Mouse (Mus musculus): Measurements from ENCODE around the gene Uri1. TPM values are rescaled to one million over a fixed set of nuclear protein-coding genes. Genes with fewer than 3 reads are reported as not detected.

Uri1 gene
- polyA plus RNA-seq, 1 experiment, result 10.3 TPM

GRCm38 (mm10) chr7:37936459-37936858 lies 86.9 kb downstream of the Uri1 start:
- WGBS, result 96% methylated on average over 8 of the region's 8 CpGs
- no peak for TF ChIP-seq POLR2A (IDR thresholded peaks at IDR 0.05; ENCODE audit: control insufficient read depth, extremely low read depth, insufficient read depth, low read length, poor library complexity)
- no peak for TF ChIP-seq CTCF (IDR thresholded peaks at IDR 0.05; ENCODE audit: borderline replicate concordance, control insufficient read depth, extremely low read depth, insufficient read depth, low read length, poor library complexity)
- no peaks in the 10 kb centered on the region for H3K36me3 ChIP-seq (ENCODE audit: control insufficient read depth, insufficient read depth, low read length)
- H3K27ac ChIP-seq (ENCODE audit: control insufficient read depth, insufficient read depth, low read length), result no peak overlapping the region
- no peaks in the 10 kb centered on the region; the same call in 1 of the 2 replicates for H3K4me1 ChIP-seq (replicated peaks; ENCODE audit: control insufficient read depth, insufficient read depth, low read length)
- no peak overlapping the region for H3K4me3 ChIP-seq (ENCODE audit: control insufficient read depth, insufficient read depth, low read length)
- DNase-seq, result no peak
- no peaks in the 10 kb centered on the region for H3K27me3 ChIP-seq (ENCODE audit: control insufficient read depth, insufficient read depth, low read length)

DNA sequence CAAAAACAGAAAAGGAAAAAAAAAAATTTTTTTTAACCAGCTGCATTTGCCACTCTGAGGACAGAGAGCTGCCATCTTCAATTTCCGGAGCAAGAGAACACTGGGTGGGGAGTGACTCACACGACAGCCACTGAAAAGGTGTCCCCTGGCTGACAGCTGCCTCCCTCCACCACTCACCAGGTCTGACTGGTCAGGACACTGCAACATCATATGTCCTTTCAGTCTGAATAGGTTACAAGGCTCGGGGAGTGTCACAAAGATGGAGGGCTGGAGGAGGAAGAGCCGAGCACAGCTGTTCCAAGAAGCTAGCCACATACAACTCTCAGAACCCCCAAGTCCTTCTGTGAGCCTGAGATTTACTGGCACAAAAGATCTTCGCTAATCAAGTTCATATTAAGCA lies 87.6 kb downstream of the Uri1 start:
- no peaks in the 10 kb centered on the region for H3K36me3 ChIP-seq (ENCODE audit: control insufficient read depth, insufficient read depth, low read length)
- H3K27ac ChIP-seq (ENCODE audit: control insufficient read depth, insufficient read depth, low read length), result no peak overlapping the region
- no peaks in the 10 kb centered on the region for H3K27me3 ChIP-seq (ENCODE audit: control insufficient read depth, insufficient read depth, low read length)
- DNase-seq, result no peak
- H3K4me3 ChIP-seq (ENCODE audit: control insufficient read depth, insufficient read depth, low read length), result no peak overlapping the region
- H3K4me1 ChIP-seq (replicated peaks; ENCODE audit: control insufficient read depth, insufficient read depth, low read length), result no peaks in the 10 kb centered on the region; the same call in 1 of the 2 replicates
- 90% methylated on average over 5 of the region's 5 CpGs for WGBS
- TF ChIP-seq POLR2A (IDR thresholded peaks at IDR 0.05; ENCODE audit: control insufficient read depth, extremely low read depth, insufficient read depth, low read length, poor library complexity), result no peak
- no peak for TF ChIP-seq CTCF (IDR thresholded peaks at IDR 0.05; ENCODE audit: borderline replicate concordance, control insufficient read depth, extremely low read depth, insufficient read depth, low read length, poor library complexity)

- no peaks in the 10 kb centered on the region; the same call in 1 of the 2 replicates for H3K4me1 ChIP-seq (replicated peaks; ENCODE audit: control insufficient read depth, insufficient read depth, low read length)
- peak; percentile 39 for DNase-seq
- no peak overlapping the region for H3K4me3 ChIP-seq (ENCODE audit: control insufficient read depth, insufficient read depth, low read length)
- H3K27me3 ChIP-seq (ENCODE audit: control insufficient read depth, insufficient read depth, low read length), result no peaks in the 10 kb centered on the region
- 69% methylated on average over 5 of the region's 5 CpGs for WGBS
- TF ChIP-seq CTCF (IDR thresholded peaks at IDR 0.05; ENCODE audit: borderline replicate concordance, control insufficient read depth, extremely low read depth, insufficient read depth, low read length, poor library complexity) (no peak), POLR2A (IDR thresholded peaks at IDR 0.05; ENCODE audit: control insufficient read depth, extremely low read depth, insufficient read depth, low read length, poor library complexity) (no peak)
- no peak overlapping the region for H3K27ac ChIP-seq (ENCODE audit: control insufficient read depth, insufficient read depth, low read length)
- no peaks in the 10 kb centered on the region for H3K36me3 ChIP-seq (ENCODE audit: control insufficient read depth, insufficient read depth, low read length)
Measured at GRCm38 (mm10) chr7:37934770-37935182, 88.6 kb downstream of the Uri1 start.

DNA sequence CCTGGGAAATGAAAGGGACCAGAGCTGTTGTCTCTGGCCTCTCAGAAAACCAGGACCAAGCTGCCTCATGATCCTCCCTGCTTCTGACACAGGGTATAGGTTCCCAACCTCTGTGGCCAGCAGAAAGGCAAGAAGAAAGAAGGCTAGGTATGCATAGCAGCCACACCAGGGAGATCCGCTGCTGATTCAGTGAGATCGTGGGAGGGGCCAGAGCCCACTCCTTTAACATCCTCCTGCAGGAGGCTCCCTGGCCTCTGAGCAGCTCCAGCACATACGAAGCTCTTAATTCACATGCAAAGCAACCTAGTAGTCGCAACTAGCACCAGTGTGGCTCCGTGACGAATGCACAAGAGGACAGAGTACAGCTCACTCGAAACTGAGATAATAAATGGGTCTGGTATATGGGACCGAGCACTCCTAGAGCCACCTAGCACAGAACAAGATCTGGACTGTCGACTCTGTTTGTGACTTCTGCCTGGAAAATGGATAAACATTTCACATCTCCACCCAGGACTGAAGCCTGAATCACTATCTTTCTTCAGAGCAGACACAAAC lies 89.5 kb downstream of the Uri1 start:
- no peaks in the 10 kb centered on the region for H3K36me3 ChIP-seq (ENCODE audit: control insufficient read depth, insufficient read depth, low read length)
- H3K27ac ChIP-seq (ENCODE audit: control insufficient read depth, insufficient read depth, low read length), result no peak overlapping the region
- H3K27me3 ChIP-seq (ENCODE audit: control insufficient read depth, insufficient read depth, low read length), result no peaks in the 10 kb centered on the region
- DNase-seq, result no peak
- 93% methylated on average over 9 of the region's 9 CpGs for WGBS
- H3K4me3 ChIP-seq (ENCODE audit: control insufficient read depth, insufficient read depth, low read length), result no peak overlapping the region
- no peaks in the 10 kb centered on the region; the same call in 1 of the 2 replicates for H3K4me1 ChIP-seq (replicated peaks; ENCODE audit: control insufficient read depth, insufficient read depth, low read length)
- TF ChIP-seq POLR2A (IDR thresholded peaks at IDR 0.05; ENCODE audit: control insufficient read depth, extremely low read depth, insufficient read depth, low read length, poor library complexity) (no peak), CTCF (IDR thresholded peaks at IDR 0.05; ENCODE audit: borderline replicate concordance, control insufficient read depth, extremely low read depth, insufficient read depth, low read length, poor library complexity) (no peak)

DNA sequence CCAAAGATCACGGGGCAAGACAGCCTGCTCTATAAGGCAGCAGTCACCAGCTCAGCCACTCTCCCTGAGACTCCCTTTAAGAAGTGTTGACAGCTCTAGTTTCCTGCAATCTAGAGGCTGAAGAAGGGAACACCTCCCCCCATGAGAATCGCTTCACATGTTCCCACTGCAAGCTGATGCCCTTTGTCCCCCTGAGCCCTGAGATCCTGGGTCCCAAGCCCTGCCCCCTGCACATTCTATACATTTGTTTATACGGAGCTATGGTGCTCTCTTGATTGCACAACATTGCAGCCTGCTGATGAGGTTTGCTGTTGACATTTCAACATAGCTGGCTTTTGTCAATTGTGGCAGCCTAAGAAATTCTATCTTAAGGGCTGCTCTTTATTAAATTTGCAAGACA lies 91.7 kb downstream of the Uri1 start:
- H3K27ac ChIP-seq (ENCODE audit: control insufficient read depth, insufficient read depth, low read length), result no peak overlapping the region
- no peak for TF ChIP-seq CTCF (IDR thresholded peaks at IDR 0.05; ENCODE audit: borderline replicate concordance, control insufficient read depth, extremely low read depth, insufficient read depth, low read length, poor library complexity)
- no peak for TF ChIP-seq POLR2A (IDR thresholded peaks at IDR 0.05; ENCODE audit: control insufficient read depth, extremely low read depth, insufficient read depth, low read length, poor library complexity)
- WGBS, result 89% methylated on average over 3 of the region's 3 CpGs
- no peaks in the 10 kb centered on the region for H3K27me3 ChIP-seq (ENCODE audit: control insufficient read depth, insufficient read depth, low read length)
- H3K36me3 ChIP-seq (ENCODE audit: control insufficient read depth, insufficient read depth, low read length), result no peaks in the 10 kb centered on the region
- H3K4me1 ChIP-seq (replicated peaks; ENCODE audit: control insufficient read depth, insufficient read depth, low read length), result no peaks in the 10 kb centered on the region; the same call in 1 of the 2 replicates
- DNase-seq, result no peak
- no peak overlapping the region for H3K4me3 ChIP-seq (ENCODE audit: control insufficient read depth, insufficient read depth, low read length)

- H3K27ac ChIP-seq (ENCODE audit: control insufficient read depth, insufficient read depth, low read length), result no peak overlapping the region
- 89% methylated on average over 5 of the region's 5 CpGs for WGBS
- no peaks in the 10 kb centered on the region for H3K36me3 ChIP-seq (ENCODE audit: control insufficient read depth, insufficient read depth, low read length)
- TF ChIP-seq POLR2A (IDR thresholded peaks at IDR 0.05; ENCODE audit: control insufficient read depth, extremely low read depth, insufficient read depth, low read length, poor library complexity) (no peak), CTCF (IDR thresholded peaks at IDR 0.05; ENCODE audit: borderline replicate concordance, control insufficient read depth, extremely low read depth, insufficient read depth, low read length, poor library complexity) (no peak)
- H3K4me3 ChIP-seq (ENCODE audit: control insufficient read depth, insufficient read depth, low read length), result no peak overlapping the region
- no peaks in the 10 kb centered on the region; the same call in 1 of the 2 replicates for H3K4me1 ChIP-seq (replicated peaks; ENCODE audit: control insufficient read depth, insufficient read depth, low read length)
- no peaks in the 10 kb centered on the region for H3K27me3 ChIP-seq (ENCODE audit: control insufficient read depth, insufficient read depth, low read length)
- DNase-seq, result no peak
Measured at GRCm38 (mm10) chr7:37929738-37930137, 93.6 kb downstream of the Uri1 start.

- DNase-seq, result no peak
- no peaks in the 10 kb centered on the region for H3K4me1 ChIP-seq (replicated peaks; ENCODE audit: control insufficient read depth, insufficient read depth, low read length)
- H3K36me3 ChIP-seq (ENCODE audit: control insufficient read depth, insufficient read depth, low read length), result no peaks in the 10 kb centered on the region
- WGBS, result 75% methylated on average over 4 of the region's 4 CpGs
- H3K27ac ChIP-seq (ENCODE audit: control insufficient read depth, insufficient read depth, low read length), result no peak overlapping the region
- TF ChIP-seq CTCF (IDR thresholded peaks at IDR 0.05; ENCODE audit: borderline replicate concordance, control insufficient read depth, extremely low read depth, insufficient read depth, low read length, poor library complexity), result no peak
- no peak for TF ChIP-seq POLR2A (IDR thresholded peaks at IDR 0.05; ENCODE audit: control insufficient read depth, extremely low read depth, insufficient read depth, low read length, poor library complexity)
- no peaks in the 10 kb centered on the region for H3K27me3 ChIP-seq (ENCODE audit: control insufficient read depth, insufficient read depth, low read length)
- H3K4me3 ChIP-seq (ENCODE audit: control insufficient read depth, insufficient read depth, low read length), result no peak overlapping the region
Measured at GRCm38 (mm10) chr7:37922999-37923398, 100.4 kb downstream of the Uri1 start.

All from thymus, adult 2 months (tissue).